Mouse (Mus musculus): ENCODE results near the gene Mid1. TPM values are rescaled to one million over a fixed set of nuclear protein-coding genes. Genes with fewer than 3 reads are reported as not detected.
A peak's percentile ranks its signal among the peaks of the same experiment; 100 is the strongest.

The Mid1 gene
- polyA plus RNA-seq, 1 experiment from 2014 or later = 11.2 TPM

- WGBS = 51% methylated on average over 1 of the region's 1 CpGs
- no peaks in the 10 kb centered on the region for H3K9me3 ChIP-seq
- no peaks in the 10 kb centered on the region for H3K36me3 ChIP-seq
- H3K27me3 ChIP-seq = peaks cover 6% of the 10 kb centered on the region; the same call in 1 of the 2 replicates
- no peak overlapping the region for H3K4me3 ChIP-seq
- no peak overlapping the region for H3K4me2 ChIP-seq (replicated peaks)
- H3K27ac ChIP-seq = no peak overlapping the region
- no peak for ATAC-seq (ENCODE audit: insufficient number of reproducible peaks, insufficient read depth, low FRiP score, low TSS enrichment)
- no peaks in the 10 kb centered on the region for H3K4me1 ChIP-seq
- no peak overlapping the region for H3K9ac ChIP-seq
Observed at GRCm38 (mm10) chrX:169863841-169864240, 178.8 kb downstream of the Mid1 start.

GRCm38 (mm10) chrX:169868223-169868622, 183.2 kb downstream of the Mid1 start:
- no peak overlapping the region for H3K4me2 ChIP-seq (replicated peaks)
- no peaks in the 10 kb centered on the region; the same call in 1 of the 2 replicates for H3K27me3 ChIP-seq
- no peaks in the 10 kb centered on the region for H3K36me3 ChIP-seq
- no peaks in the 10 kb centered on the region for H3K9me3 ChIP-seq
- no peak overlapping the region for H3K27ac ChIP-seq
- H3K4me3 ChIP-seq = no peak overlapping the region
- H3K4me1 ChIP-seq = no peaks in the 10 kb centered on the region
- no peak for ATAC-seq (ENCODE audit: insufficient number of reproducible peaks, insufficient read depth, low FRiP score, low TSS enrichment)
- no peak overlapping the region for H3K9ac ChIP-seq
- 74% methylated on average over 5 of the region's 5 CpGs for WGBS

- Histone ChIP-seq H3K4me2 (replicated peaks) (no peak overlapping the region), H3K9me3 (no peaks in the 10 kb centered on the region), H3K9ac (no peak overlapping the region), H3K27me3 (peaks cover 3% of the 10 kb centered on the region), H3K27ac (no peak overlapping the region), H3K36me3 (no peaks in the 10 kb centered on the region), H3K4me3 (no peak overlapping the region), H3K4me1 (no peaks in the 10 kb centered on the region)
- no peak for ATAC-seq (ENCODE audit: insufficient number of reproducible peaks, insufficient read depth, low FRiP score, low TSS enrichment)
- 83% methylated on average over 1 of the region's 1 CpGs for WGBS
Observed at GRCm38 (mm10) chrX:169874475-169874874, 189.5 kb downstream of the Mid1 start.

- Histone ChIP-seq H3K4me1 (no peaks in the 10 kb centered on the region), H3K4me2 (replicated peaks) (peak overlapping the region; percentile 55), H3K27me3 (peaks cover 15% of the 10 kb centered on the region), H3K27ac (peak overlapping the region; percentile 84), H3K9me3 (no peaks in the 10 kb centered on the region), H3K36me3 (no peaks in the 10 kb centered on the region), H3K4me3 (peak overlapping the region; percentile 52), H3K9ac (peak overlapping the region; percentile 45)
- WGBS = 8% methylated on average over 36 of the region's 36 CpGs
- ATAC-seq (ENCODE audit: insufficient number of reproducible peaks, insufficient read depth, low FRiP score, low TSS enrichment) = peak; percentile 93
Observed at GRCm38 (mm10) chrX:169879481-169880362, 194.7 kb downstream of the Mid1 start.

GRCm38 (mm10) chrX:169880363-169880711, 195.3 kb downstream of the Mid1 start:
- no peak for ATAC-seq (ENCODE audit: insufficient number of reproducible peaks, insufficient read depth, low FRiP score, low TSS enrichment)
- peaks cover 15% of the 10 kb centered on the region for H3K27me3 ChIP-seq
- H3K36me3 ChIP-seq = no peaks in the 10 kb centered on the region

GRCm38 (mm10) chrX:169880826-169881225, 195.8 kb downstream of the Mid1 start:
- no peak for ATAC-seq (ENCODE audit: insufficient number of reproducible peaks, insufficient read depth, low FRiP score, low TSS enrichment)
- Histone ChIP-seq H3K36me3 (no peaks in the 10 kb centered on the region), H3K27ac (peak overlapping the region; percentile 54), H3K4me1 (no peaks in the 10 kb centered on the region), H3K4me3 (peak overlapping the region; percentile 52), H3K27me3 (peaks cover 15% of the 10 kb centered on the region), H3K9ac (peak overlapping the region; percentile 45), H3K4me2 (replicated peaks) (peak overlapping the region; percentile 55), H3K9me3 (no peaks in the 10 kb centered on the region)
- 26% methylated on average over 10 of the region's 10 CpGs for WGBS

More at GRCm38 (mm10) chrX:169880363-169880711, 195.3 kb downstream of the Mid1 start:
- Histone ChIP-seq H3K9me3 (no peaks in the 10 kb centered on the region), H3K27ac (0 out of 2 replicates have a peak overlapping the region, but pooled peaks have one; percentile 84), H3K4me1 (no peaks in the 10 kb centered on the region), H3K4me2 (replicated peaks) (peak overlapping the region; percentile 55), H3K9ac (peak overlapping the region; percentile 45; the same call in 1 of the 2 replicates), H3K4me3 (peak overlapping the region; percentile 52)
- 19% methylated on average over 13 of the region's 13 CpGs for WGBS

GRCm38 (mm10) chrX:169881253-169882219, 196.5 kb downstream of the Mid1 start:
- H3K36me3 ChIP-seq = no peaks in the 10 kb centered on the region
- WGBS = 30% methylated on average over 10 of the region's 10 CpGs
- H3K4me1 ChIP-seq = no peaks in the 10 kb centered on the region
- H3K27ac ChIP-seq = peak overlapping the region; percentile 54
- H3K27me3 ChIP-seq = peaks cover 15% of the 10 kb centered on the region
- no peak for ATAC-seq (ENCODE audit: insufficient number of reproducible peaks, insufficient read depth, low FRiP score, low TSS enrichment)
- H3K9me3 ChIP-seq = no peaks in the 10 kb centered on the region
- H3K4me3 ChIP-seq = peak overlapping the region; percentile 52
- H3K4me2 ChIP-seq (replicated peaks) = peak overlapping the region; percentile 55
- peak overlapping the region; percentile 45; the same call in 1 of the 2 replicates for H3K9ac ChIP-seq

- H3K27me3 ChIP-seq = peaks cover 15% of the 10 kb centered on the region
- no peaks in the 10 kb centered on the region for H3K4me1 ChIP-seq
- H3K4me3 ChIP-seq = no peak overlapping the region
- 63% methylated on average over 1 of the region's 1 CpGs for WGBS
- no peak overlapping the region for H3K9ac ChIP-seq
- H3K9me3 ChIP-seq = no peaks in the 10 kb centered on the region
- H3K36me3 ChIP-seq = no peaks in the 10 kb centered on the region
- no peak overlapping the region for H3K4me2 ChIP-seq (replicated peaks)
- ATAC-seq (ENCODE audit: insufficient number of reproducible peaks, insufficient read depth, low FRiP score, low TSS enrichment) = no peak
- H3K27ac ChIP-seq = no peak overlapping the region
Observed at GRCm38 (mm10) chrX:169882220-169882609, 197.2 kb downstream of the Mid1 start.

- Histone ChIP-seq H3K27me3 (peaks cover 15% of the 10 kb centered on the region), H3K36me3 (no peaks in the 10 kb centered on the region), H3K4me1 (no peaks in the 10 kb centered on the region), H3K4me3 (no peak overlapping the region), H3K9ac (no peak overlapping the region), H3K4me2 (replicated peaks) (no peak overlapping the region), H3K27ac (no peak overlapping the region), H3K9me3 (no peaks in the 10 kb centered on the region)
- 45% methylated on average over 8 of the region's 8 CpGs for WGBS
- ATAC-seq (ENCODE audit: insufficient number of reproducible peaks, insufficient read depth, low FRiP score, low TSS enrichment) = no peak
Observed at GRCm38 (mm10) chrX:169883536-169884272, 198.7 kb downstream of the Mid1 start.

GRCm38 (mm10) chrX:169890541-169890940, 205.5 kb downstream of the Mid1 start:
- WGBS = 64% methylated on average over 4 of the region's 4 CpGs
- no peak for ATAC-seq (ENCODE audit: insufficient number of reproducible peaks, insufficient read depth, low FRiP score, low TSS enrichment)
- no peak overlapping the region for H3K4me3 ChIP-seq
- no peaks in the 10 kb centered on the region for H3K36me3 ChIP-seq
- H3K27me3 ChIP-seq = peaks cover 3% of the 10 kb centered on the region; the same call in 1 of the 2 replicates
- H3K9me3 ChIP-seq = no peaks in the 10 kb centered on the region
- no peak overlapping the region for H3K27ac ChIP-seq
- no peaks in the 10 kb centered on the region for H3K4me1 ChIP-seq
- H3K9ac ChIP-seq = no peak overlapping the region
- no peak overlapping the region for H3K4me2 ChIP-seq (replicated peaks)

GRCm38 (mm10) chrX:169892100-169892499, 207.1 kb downstream of the Mid1 start:
- Histone ChIP-seq H3K4me2 (replicated peaks) (no peak overlapping the region), H3K4me1 (no peaks in the 10 kb centered on the region), H3K9ac (no peak overlapping the region), H3K36me3 (no peaks in the 10 kb centered on the region), H3K4me3 (no peak overlapping the region), H3K9me3 (no peaks in the 10 kb centered on the region), H3K27ac (no peak overlapping the region), H3K27me3 (peaks cover 3% of the 10 kb centered on the region; the same call in 1 of the 2 replicates)
- no peak for ATAC-seq (ENCODE audit: insufficient number of reproducible peaks, insufficient read depth, low FRiP score, low TSS enrichment)
